Mouse (Mus musculus): ENCODE results near the gene Ugt3a1. TPM values are rescaled to one million over a fixed set of nuclear protein-coding genes. Genes with fewer than 3 reads are reported as not detected.

The Ugt3a1 gene
- total RNA-seq (2023): not detected

GRCm38 (mm10) chr15:9276838-9277295 lies at the start of gene Ugt3a1:
Gene Ugt3a1 (plus strand): TSS chr15:9276888.

GRCm38 (mm10) chr15:9335341-9335740 lies 58.7 kb downstream of the Ugt3a1 start, which contains the start of gene Ugt3a2:
Gene Ugt3a2 (plus strand): TSS chr15:9335550.

Other genes starting within 250 kb of the Ugt3a1 start
- gene Nadk2, start 205.6 kb upstream of the Ugt3a1 start, total RNA-seq (2023): 10 to 100 TPM; 17.5 to 21.9 TPM
- 10 to 100 TPM; 13.4 to 14.2 TPM for gene Lmbrd2, start 136.3 kb upstream of the Ugt3a1 start, total RNA-seq (2023)
- gene Skp2, start 121.5 kb upstream of the Ugt3a1 start, total RNA-seq (2023): 1 to 10 TPM; 3.5 to 4.0 TPM
- gene Ugt3a2, start 58.7 kb downstream of the Ugt3a1 start, total RNA-seq (2023): not detected
- gene Capsl, start 159.1 kb downstream of the Ugt3a1 start, total RNA-seq (2023): 1 to 10 TPM in 1 of 2 experiments, not detected in 1; 1.4 TPM

Data from B cell, adult 67 days (primary cell).